ENCODE assay signal across 8 mouse cellular contexts in genomic region chr19:23146409-23146861, GRCm38 (mm10). TPM values are rescaled to one million over a fixed set of nuclear protein-coding genes. Genes with fewer than 3 reads are reported as not detected.
A peak's percentile ranks its signal among the peaks of the same experiment; 100 is the strongest.
DNase-seq lines count a peak whose midpoint lies in the region; TF ChIP-seq lines count a peak whose summit lies in the region.
"Had no signal": no experiment of that assay in that cellular context is flagged by ENCODE, and none has a peak within 500 bp of the region (broad histone marks: within the 10 kb centered on the region; RNA-seq: fewer than 3 reads in every experiment).

No protein-coding gene starts in this region.

- 1% methylated on average over 12 of the region's 12 CpGs for WGBS in cerebellum, adult 2 months
- WGBS in olfactory bulb, adult 2 months: 6% methylated on average over 12 of the region's 12 CpGs

- TF ChIP-seq POLR2A in cerebellum, adult 2 months (IDR thresholded peaks at IDR 0.05; ENCODE audit: borderline replicate concordance, insufficient read depth, low read length): no peak
- TF ChIP-seq POLR2A in olfactory bulb, adult 2 months (IDR thresholded peaks at IDR 0.05; ENCODE audit: insufficient read depth, low read depth, low read length): no peak

- H3K27ac ChIP-seq in cerebellum, adult 2 months (ENCODE audit: insufficient read depth, low read length): peak overlapping the region; percentile 81; the same call in 1 of the 2 replicates
- H3K27ac ChIP-seq in olfactory bulb, adult 2 months (ENCODE audit: insufficient read depth, low read depth, low read length): peak overlapping the region; percentile 99
- H3K27ac ChIP-seq: limb, embryonic 15.5 days had no signal

- H3K4me1 ChIP-seq in cerebellum, adult 2 months (ENCODE audit: control insufficient read depth, insufficient read depth, low read length): peaks cover 36% of the 10 kb centered on the region
- peaks cover 34% of the 10 kb centered on the region for H3K4me1 ChIP-seq in olfactory bulb, adult 2 months (ENCODE audit: control insufficient read depth, insufficient read depth, low read length)

- peak; percentile 83 for DNase-seq in layer of hippocampus, adult 11-12 months (ENCODE audit: low spot score)
- no peak for DNase-seq in layer of hippocampus, adult 9-10 months (ENCODE audit: low spot score)
- DNase-seq in cerebellum, adult 2 months: peak; percentile 75 to 79
- DNase-seq in frontal cortex, postnatal 10 days (ENCODE audit: low spot score in 2 of 2): peak; percentile 65 to 67
- DNase-seq in urinary bladder, postnatal 36 days (ENCODE audit: low spot score in 2 of 2): no peak
- no peak for DNase-seq in urinary bladder, adult 18-20 months (ENCODE audit: low spot score in 2 of 2)

- peak overlapping the region; percentile 54 for H3K4me3 ChIP-seq in cerebellum, adult 2 months (replicated peaks; ENCODE audit: insufficient read depth, low read depth, low read length)
- peak overlapping the region; percentile 37 for H3K4me3 ChIP-seq in olfactory bulb, adult 2 months (ENCODE audit: insufficient read depth, low read depth, low read length)
- H3K4me3 ChIP-seq: limb, embryonic 15.5 days had no signal

- no peaks in the 10 kb centered on the region for H3K27me3 ChIP-seq in cerebellum, adult 2 months (ENCODE audit: control insufficient read depth, insufficient read depth, low read length)

- no peak for TF ChIP-seq CTCF in cerebellum, adult 2 months (IDR thresholded peaks at IDR 0.05; ENCODE audit: borderline replicate concordance, insufficient read depth, low read depth, low read length)
- no peak for TF ChIP-seq CTCF in olfactory bulb, adult 2 months (IDR thresholded peaks at IDR 0.05; ENCODE audit: insufficient read depth, low read depth, low read length)

RNA-seq across cellular contexts. Expression of gene Klf9, which starts 5.4 kb away (rescaled TPM):
- polyA plus RNA-seq in cerebellum, adult 2 months (2012; rRNA removed): 93.5 and 97.3 TPM in 2 replicates
- 102 and 132 TPM in 2 replicates for polyA plus RNA-seq in olfactory bulb, adult 2 months (2012; ENCODE audit: insufficient read depth, insufficient read length, low replicate concordance, missing spikeins)

Comparison
In these comparisons a context has a peak if more than half of its experiments do, and no peak if none do; other contexts are left out.
1. DNase-seq: peak in layer of hippocampus, adult 11-12 months (single experiment), cerebellum, adult 2 months (2 of 2) and frontal cortex, postnatal 10 days (2 of 2); none in layer of hippocampus, adult 9-10 months (single experiment), urinary bladder, postnatal 36 days (0 of 2) and urinary bladder, adult 18-20 months (0 of 2).